Mouse (Mus musculus): Measurements from ENCODE around the gene Plcb1. TPM values are rescaled to one million over a fixed set of nuclear protein-coding genes. Genes with fewer than 3 reads are reported as not detected.

Gene Plcb1
- polyA plus RNA-seq, 3 experiments from 2014 or later = 0.24 TPM; not detected in 2

DNA sequence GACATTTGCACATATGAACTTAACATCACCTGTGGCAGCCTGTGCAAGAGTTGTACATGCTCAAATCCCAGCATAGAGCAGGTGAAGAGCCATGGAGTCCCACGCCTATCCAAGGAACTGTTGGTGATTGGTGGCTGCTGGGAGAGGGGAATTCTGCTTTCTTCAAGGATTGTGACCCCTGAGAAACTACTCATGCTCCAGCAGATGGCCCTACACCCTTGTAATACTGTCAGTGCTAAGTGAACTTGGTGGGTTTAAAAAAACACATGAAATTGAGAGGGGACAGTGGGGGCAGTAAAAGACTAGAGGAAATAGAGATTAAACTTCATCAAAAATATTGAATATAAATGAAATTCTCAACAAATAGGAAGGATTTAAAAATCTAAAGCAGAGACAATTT is 53.0 kb downstream of the Plcb1 start:
- no peak for ATAC-seq

- no peak for ATAC-seq
Measured at GRCm38 (mm10) chr2:134842883-134843282, 57.0 kb downstream of the Plcb1 start.

GRCm38 (mm10) chr2:134844391-134845238 is 58.7 kb downstream of the Plcb1 start:
- no peak for ATAC-seq

- no peak for ATAC-seq
Measured at GRCm38 (mm10) chr2:134845239-134845738, 59.4 kb downstream of the Plcb1 start.

GRCm38 (mm10) chr2:134846555-134846954 is 60.7 kb downstream of the Plcb1 start:
- ATAC-seq = no peak

GRCm38 (mm10) chr2:134851189-134852171 is 65.6 kb downstream of the Plcb1 start:
- no peak for ATAC-seq

GRCm38 (mm10) chr2:134856239-134856638 is 70.4 kb downstream of the Plcb1 start:
- no peak for ATAC-seq

- ATAC-seq = no peak
Measured at GRCm38 (mm10) chr2:134856691-134857090, 70.8 kb downstream of the Plcb1 start.

GRCm38 (mm10) chr2:134864985-134865645 is 79.2 kb downstream of the Plcb1 start:
- no peak for ATAC-seq

DNA sequence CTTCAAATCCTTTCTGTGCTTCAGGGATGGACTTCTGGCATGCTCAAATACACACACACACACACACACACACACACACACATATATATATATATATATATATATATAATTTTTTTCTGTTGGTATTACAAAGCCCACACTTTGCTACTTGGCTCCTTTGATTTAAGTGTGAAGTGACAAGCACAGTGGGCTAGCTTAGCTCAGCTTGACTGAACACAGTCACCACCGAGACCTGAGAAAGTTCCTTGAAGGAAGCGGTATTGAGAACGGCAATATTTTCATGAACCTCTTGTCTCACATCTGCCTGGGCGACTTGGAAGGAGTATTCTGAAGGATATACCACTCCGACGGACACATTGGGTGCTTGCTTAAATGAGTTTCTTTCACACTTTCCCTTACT is 81.5 kb downstream of the Plcb1 start:
- ATAC-seq = no peak

GRCm38 (mm10) chr2:134871692-134872489 is 86.0 kb downstream of the Plcb1 start:
- ATAC-seq = no peak

- ATAC-seq = no peak
Measured at GRCm38 (mm10) chr2:134872490-134872781, 86.6 kb downstream of the Plcb1 start.

GRCm38 (mm10) chr2:134877148-134877547 is 91.3 kb downstream of the Plcb1 start:
- ATAC-seq = no peak

DNA sequence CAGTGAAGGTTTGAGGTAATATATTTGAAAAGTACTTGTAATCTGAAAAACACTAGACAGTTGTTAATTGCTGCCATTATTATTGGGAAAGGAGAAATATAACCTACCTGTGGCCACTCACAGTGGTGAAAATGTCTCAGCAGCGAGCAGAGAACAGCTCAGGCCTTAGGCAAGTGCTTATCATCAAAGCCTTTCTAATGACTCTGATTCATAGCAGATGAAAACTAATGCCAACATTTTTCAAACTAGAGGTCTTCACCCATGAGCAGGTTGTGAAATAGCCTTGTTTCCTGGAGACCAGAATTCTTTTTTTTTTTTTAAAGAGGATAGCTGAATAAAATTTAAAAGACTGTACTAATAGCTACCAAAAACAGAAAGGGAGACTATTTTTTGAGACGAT is 105.3 kb downstream of the Plcb1 start:
- no peak for ATAC-seq

DNA sequence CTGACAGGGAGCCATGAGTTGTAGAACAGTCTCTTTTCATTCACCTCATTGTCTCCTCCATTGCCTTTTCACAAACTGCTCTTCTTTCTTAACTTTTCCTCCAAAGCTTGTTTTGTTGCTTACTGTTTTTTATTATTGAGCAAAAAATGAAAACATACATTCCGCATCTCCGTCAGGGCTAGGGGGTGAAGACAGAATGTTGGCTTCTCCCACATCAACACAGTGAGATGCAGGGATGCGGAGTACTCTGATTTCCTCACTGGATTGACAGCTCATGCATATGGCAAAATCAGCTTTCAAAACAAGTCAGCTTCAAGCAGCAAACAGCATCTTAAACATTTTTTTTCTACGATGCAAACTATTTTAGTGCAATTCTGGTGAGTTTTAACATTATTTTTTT is 108.9 kb downstream of the Plcb1 start:
- no peak for ATAC-seq

- no peak for ATAC-seq
Measured at GRCm38 (mm10) chr2:134896196-134896595, 110.3 kb downstream of the Plcb1 start.

DNA sequence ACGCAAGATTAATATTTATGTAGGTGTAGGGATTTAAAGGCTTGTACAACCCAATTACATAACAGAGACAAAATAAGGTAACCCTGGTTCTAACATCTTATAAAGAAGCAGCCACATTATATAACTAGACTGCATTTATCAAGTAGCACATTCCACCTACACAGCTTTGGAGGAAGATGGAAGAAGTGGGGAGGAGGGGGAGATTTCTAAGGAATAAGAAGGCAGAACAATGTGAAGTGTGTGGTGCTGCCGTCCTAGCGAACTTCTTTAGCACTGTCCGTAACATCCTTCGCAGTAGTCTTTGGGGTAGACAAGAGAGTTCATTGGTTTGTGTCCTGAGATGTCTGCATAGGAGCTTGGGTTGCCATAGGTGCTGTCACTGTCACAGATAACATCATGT is 111.2 kb downstream of the Plcb1 start:
- ATAC-seq = no peak

GRCm38 (mm10) chr2:134901521-134901920 is 115.7 kb downstream of the Plcb1 start:
- ATAC-seq = no peak

DNA sequence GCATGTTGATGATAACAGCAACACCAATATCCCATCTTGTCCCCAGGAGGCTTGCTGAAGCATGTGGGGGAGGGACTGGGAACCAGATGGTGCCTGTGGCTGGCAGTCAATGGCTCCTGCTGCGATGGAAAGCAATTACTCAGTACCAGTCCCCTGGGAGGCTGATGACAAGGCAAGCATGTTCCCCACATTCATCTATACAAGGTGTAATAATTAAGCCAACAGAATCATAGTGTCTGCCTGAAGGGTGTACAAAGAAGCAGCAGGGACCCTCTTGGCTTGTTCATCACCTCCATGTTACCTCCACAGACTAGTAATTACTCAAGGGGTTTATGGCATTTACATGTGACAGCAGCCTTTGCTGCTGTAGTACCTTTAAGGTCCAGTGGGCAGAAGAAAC is 125.0 kb downstream of the Plcb1 start:
- ATAC-seq = no peak

- ATAC-seq = no peak
Measured at GRCm38 (mm10) chr2:134911360-134911759, 125.5 kb downstream of the Plcb1 start.

- no peak for ATAC-seq
Measured at GRCm38 (mm10) chr2:134912616-134913015, 126.7 kb downstream of the Plcb1 start.

GRCm38 (mm10) chr2:134913542-134913941 is 127.7 kb downstream of the Plcb1 start:
- no peak for ATAC-seq
